Mouse (Mus musculus) intestine, embryonic 14.5 days (tissue): ENCODE data around the gene Grk1. TPM values are rescaled to one million over a fixed set of nuclear protein-coding genes. Genes with fewer than 3 reads are reported as not detected.

Source experiments
- polyA plus RNA-seq: library from polyadenylated mRNA; unstranded; fragments of >200 nt; fragmentation: Nextera tagmentation; extraction: Ambion mirVana; gene quantifications from 2 replicates; pipeline ENCODE4 v1.2.1, GENCODE M21; 2014

The Grk1 gene
- polyA plus RNA-seq, 1 experiment from 2014 or later, result not detected

Other genes with a start within 250 kb of the Grk1 start
- gene Lamp1, start 245.9 kb upstream of the Grk1 start, polyA plus RNA-seq, result 310 and 321 TPM in 2 replicates
- 49.1 and 55.6 TPM in 2 replicates for gene Grtp1, start 204.5 kb upstream of the Grk1 start, polyA plus RNA-seq
- gene Adprhl1, start 150.9 kb upstream of the Grk1 start, polyA plus RNA-seq, result 0.17 and 0.27 TPM in 2 replicates
- 22.5 and 23.4 TPM in 2 replicates for gene Dcun1d2, start 117.0 kb upstream of the Grk1 start, polyA plus RNA-seq
- gene Tmco3, start 116.9 kb upstream of the Grk1 start, polyA plus RNA-seq, result 37.4 and 42.0 TPM in 2 replicates
- gene Tfdp1, start 66.3 kb upstream of the Grk1 start, polyA plus RNA-seq, result 182 and 186 TPM in 2 replicates
- gene Atp4b, start 8.3 kb upstream of the Grk1 start, polyA plus RNA-seq, result not detected in 2 replicates
- gene Tmem255b, start 30.1 kb downstream of the Grk1 start, polyA plus RNA-seq, result 1.9 and 2.1 TPM in 2 replicates
- gene Gas6, start 89.4 kb downstream of the Grk1 start, polyA plus RNA-seq, result 28.0 and 28.7 TPM in 2 replicates
- gene 1700029H14Rik, start 157.4 kb downstream of the Grk1 start, polyA plus RNA-seq, result not detected in 2 replicates